Comparison of ENCODE assay signal across 23 mouse cellular contexts in genomic region chr1:54611891-54612290, GRCm38 (mm10). TPM values are rescaled to one million over a fixed set of nuclear protein-coding genes. Genes with fewer than 3 reads are reported as not detected.
A peak's percentile ranks its signal among the peaks of the same experiment; 100 is the strongest.
DNase-seq lines count a peak whose midpoint lies in the region; ATAC-seq and TF ChIP-seq lines count a peak whose summit lies in the region.
"Had no signal": no experiment of that assay in that cellular context is flagged by ENCODE, and none has a peak within 500 bp of the region (broad histone marks: within the 10 kb centered on the region; RNA-seq: fewer than 3 reads in every experiment).

No protein-coding gene starts in this region.

- no peak for ATAC-seq in kidney, embryonic 16.5 days (ENCODE audit: low FRiP score, low TSS enrichment)
- ATAC-seq: forebrain, embryonic 14.5 days; inflammation-experienced regulatory T-cells, adult 6 months; midbrain, embryonic 15.5 days had no signal

- TF ChIP-seq POLR2A in brain, embryonic 14.5 days (IDR thresholded peaks at IDR 0.05; ENCODE audit: borderline replicate concordance, extremely low read depth, insufficient read depth, insufficient read length, poor library complexity, severe bottlenecking), result no peak

- no peak overlapping the region for H3K4me3 ChIP-seq in kidney, embryonic 16.5 days (ENCODE audit: low read length)
- H3K4me3 ChIP-seq: hindbrain, embryonic 13.5 days; kidney, embryonic 15.5 days; limb, embryonic 13.5 days; midbrain, embryonic 15.5 days; myocyte had no signal

- H3K9me3 ChIP-seq in kidney, embryonic 16.5 days (ENCODE audit: low read length), result peaks cover 6% of the 10 kb centered on the region
- H3K9me3 ChIP-seq: hindbrain, embryonic 13.5 days; kidney, embryonic 15.5 days; limb, embryonic 13.5 days; midbrain, embryonic 15.5 days had no signal

- TF ChIP-seq CTCF in brain, embryonic 14.5 days (IDR thresholded peaks at IDR 0.05; ENCODE audit: borderline replicate concordance, extremely low read depth, insufficient read depth, insufficient read length), result no peak

- H3K27me3 ChIP-seq in kidney, embryonic 16.5 days (ENCODE audit: insufficient read depth, low read length), result no peaks in the 10 kb centered on the region
- H3K27me3 ChIP-seq: hindbrain, embryonic 13.5 days; kidney, embryonic 15.5 days; limb, embryonic 13.5 days; midbrain, embryonic 15.5 days had no signal

- no peaks in the 10 kb centered on the region for H3K36me3 ChIP-seq in kidney, embryonic 16.5 days (ENCODE audit: insufficient read depth, low read length)
- H3K36me3 ChIP-seq: hindbrain, embryonic 13.5 days; kidney, embryonic 15.5 days; limb, embryonic 13.5 days; midbrain, embryonic 15.5 days had no signal

- no peak overlapping the region for H3K9ac ChIP-seq in kidney, embryonic 16.5 days (replicated peaks; ENCODE audit: low read length)
- H3K9ac ChIP-seq: hindbrain, embryonic 13.5 days; kidney, embryonic 15.5 days; limb, embryonic 13.5 days; liver, embryonic 14.5 days; midbrain, embryonic 15.5 days had no signal

- WGBS in kidney, embryonic 16.5 days, result 56% methylated on average over 7 of the region's 7 CpGs

- H3K4me1 ChIP-seq in kidney, embryonic 16.5 days (ENCODE audit: insufficient read depth, low read length), result no peaks in the 10 kb centered on the region
- H3K4me1 ChIP-seq: hindbrain, embryonic 13.5 days; kidney, embryonic 15.5 days; limb, embryonic 13.5 days; midbrain, embryonic 15.5 days had no signal

- no peak overlapping the region for H3K27ac ChIP-seq in kidney, embryonic 16.5 days (ENCODE audit: low read length)
- H3K27ac ChIP-seq: hindbrain, embryonic 13.5 days; kidney, embryonic 15.5 days; limb, embryonic 13.5 days; liver, embryonic 14.5 days; midbrain, embryonic 15.5 days had no signal

- DNase-seq in embryo, embryonic 11 days, result peak; percentile 18
- DNase-seq in embryo, embryonic 9.5 days (ENCODE audit: extremely low spot score), result no peak
- peak; percentile 8 for DNase-seq in brain, embryonic 14.5 days (ENCODE audit: low read depth)
- DNase-seq in forelimb bud, embryonic 11.5 days (ENCODE audit: low read depth, low spot score), result peak; percentile 13
- DNase-seq in mesoderm, embryonic 11.5 days (ENCODE audit: low read depth, low spot score), result peak; percentile 10
- DNase-seq in left cerebral cortex, postnatal 14 days (ENCODE audit: low spot score in 2 of 2), result no peak
- DNase-seq in Muller cell, postnatal 12 days (ENCODE audit: inconsistent ontology term), result no peak
- DNase-seq: adrenal gland, adult 8-10 months; cerebellum, adult 9-10 months; heart, postnatal 10 days; lung, postnatal 14 days; right cerebral cortex, postnatal 14 days; thymus, adult 18-20 months had no signal

- intact Hi-C loops in left cerebral cortex, postnatal 14 days (cut with DNase I), result no loop called here

- no peak overlapping the region for H3K4me2 ChIP-seq in kidney, embryonic 16.5 days (replicated peaks; ENCODE audit: low read depth, low read length)
- H3K4me2 ChIP-seq: heart, embryonic 11.5 days; hindbrain, embryonic 13.5 days; kidney, embryonic 15.5 days; limb, embryonic 13.5 days; midbrain, embryonic 15.5 days had no signal

RNA-seq across cellular contexts. Expression of gene Pgap1, which starts 54.4 kb away (rescaled TPM):
- 19.5 and 24.4 TPM in 2 replicates for polyA plus RNA-seq in brain, embryonic 14.5 days (2012; rRNA removed)
- 10 to 100 TPM; 36.6 to 36.8 TPM for total RNA-seq in left cerebral cortex, postnatal 14 days (2021)
- 7.4 and 8.2 TPM in 2 replicates for polyA plus RNA-seq in kidney, embryonic 16.5 days (2015; fragmentation: Nextera tagmentation; extraction: Ambion mirVana)

Comparison
In these comparisons a context has a peak if more than half of its experiments do, and no peak if none do; other contexts are left out.
1. DNase-seq: peak in embryo, embryonic 11 days (single experiment), brain, embryonic 14.5 days (single experiment), forelimb bud, embryonic 11.5 days (single experiment) and mesoderm, embryonic 11.5 days (single experiment); none in embryo, embryonic 9.5 days (single experiment), left cerebral cortex, postnatal 14 days (0 of 2) and Muller cell, postnatal 12 days (single experiment).